Mouse (Mus musculus): ENCODE measurements around the gene Serpinf2.

GRCm38 (mm10) chr11:75438804-75439203, 587 bp downstream of the Serpinf2 start:
- TF ChIP-seq TAL1 (IDR thresholded peaks at IDR 0.05; ENCODE audit: low read length) (no peak), GATA1 (IDR thresholded peaks at IDR 0.05; ENCODE audit: low read length) (no peak)

Data from erythroblast, embryonic 14.5 days (primary cell).